Mouse (Mus musculus): ENCODE results near the gene Egln3. TPM values are rescaled to one million over a fixed set of nuclear protein-coding genes. Genes with fewer than 3 reads are reported as not detected.

Egln3 gene
- polyA plus RNA-seq, 1 experiment from 2014 or later: 11.6 TPM

DNA sequence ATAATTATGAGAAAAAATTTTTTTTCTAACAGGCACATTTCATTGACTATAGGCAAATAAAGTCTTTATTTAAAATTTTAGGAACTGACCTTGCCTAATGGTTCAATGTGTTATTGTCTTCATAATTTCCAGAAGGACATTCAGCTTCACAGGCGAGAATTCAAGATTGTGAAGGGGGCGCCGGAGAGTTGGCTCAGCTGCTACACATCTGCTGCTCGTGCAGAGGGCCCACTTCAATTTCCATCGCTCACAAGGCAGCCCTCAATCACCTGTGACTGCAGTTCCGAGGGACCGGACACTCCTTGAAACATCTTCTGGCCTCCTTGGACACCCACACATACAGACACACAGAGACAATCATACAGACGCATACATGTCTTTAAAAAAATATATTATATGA, 23.9 kb upstream of the Egln3 start:
- Histone ChIP-seq H3K27me3 (replicated peaks; ENCODE audit: control insufficient read depth, insufficient read depth, low read length) (no peaks in the 10 kb centered on the region), H3K4me1 (replicated peaks; ENCODE audit: control insufficient read depth, insufficient read depth, low read length) (no peaks in the 10 kb centered on the region), H3K9me3 (ENCODE audit: control insufficient read depth, low read length) (no peaks in the 10 kb centered on the region), H3K4me3 (ENCODE audit: low read depth, low read length) (no peak overlapping the region), H3K9ac (ENCODE audit: low read depth, low read length) (no peak overlapping the region), H3K36me3 (ENCODE audit: control insufficient read depth, insufficient read depth, low read length) (no peaks in the 10 kb centered on the region), H3K4me2 (no peak overlapping the region), H3K27ac (ENCODE audit: low read depth, low read length) (no peak overlapping the region)
- DNase-seq (ENCODE audit: low spot score) (no peak), ATAC-seq (replicated peaks; ENCODE audit: low FRiP score) (no peak)
- WGBS: 77% methylated on average over 8 of the region's 8 CpGs

GRCm38 (mm10) chr12:54226341-54226740, 22.7 kb upstream of the Egln3 start:
- Histone ChIP-seq H3K4me1 (replicated peaks; ENCODE audit: control insufficient read depth, insufficient read depth, low read length) (no peaks in the 10 kb centered on the region), H3K9ac (ENCODE audit: low read depth, low read length) (no peak overlapping the region), H3K4me3 (ENCODE audit: low read depth, low read length) (no peak overlapping the region), H3K4me2 (no peak overlapping the region), H3K9me3 (ENCODE audit: control insufficient read depth, low read length) (no peaks in the 10 kb centered on the region), H3K27me3 (replicated peaks; ENCODE audit: control insufficient read depth, insufficient read depth, low read length) (no peaks in the 10 kb centered on the region), H3K36me3 (ENCODE audit: control insufficient read depth, insufficient read depth, low read length) (no peaks in the 10 kb centered on the region), H3K27ac (ENCODE audit: low read depth, low read length) (no peak overlapping the region)
- 84% methylated on average over 2 of the region's 2 CpGs for WGBS
- no peak for DNase-seq (ENCODE audit: low spot score)
- no peak for ATAC-seq (replicated peaks; ENCODE audit: low FRiP score)

GRCm38 (mm10) chr12:54225610-54226009, 21.9 kb upstream of the Egln3 start:
- Histone ChIP-seq H3K9ac (ENCODE audit: low read depth, low read length) (no peak overlapping the region), H3K27me3 (replicated peaks; ENCODE audit: control insufficient read depth, insufficient read depth, low read length) (no peaks in the 10 kb centered on the region), H3K4me1 (replicated peaks; ENCODE audit: control insufficient read depth, insufficient read depth, low read length) (no peaks in the 10 kb centered on the region), H3K9me3 (ENCODE audit: control insufficient read depth, low read length) (no peaks in the 10 kb centered on the region), H3K4me3 (ENCODE audit: low read depth, low read length) (no peak overlapping the region), H3K27ac (ENCODE audit: low read depth, low read length) (no peak overlapping the region), H3K36me3 (ENCODE audit: control insufficient read depth, insufficient read depth, low read length) (no peaks in the 10 kb centered on the region), H3K4me2 (no peak overlapping the region)
- no peak for ATAC-seq (replicated peaks; ENCODE audit: low FRiP score)
- no peak for DNase-seq (ENCODE audit: low spot score)
- WGBS: 75% methylated on average over 4 of the region's 4 CpGs

DNA sequence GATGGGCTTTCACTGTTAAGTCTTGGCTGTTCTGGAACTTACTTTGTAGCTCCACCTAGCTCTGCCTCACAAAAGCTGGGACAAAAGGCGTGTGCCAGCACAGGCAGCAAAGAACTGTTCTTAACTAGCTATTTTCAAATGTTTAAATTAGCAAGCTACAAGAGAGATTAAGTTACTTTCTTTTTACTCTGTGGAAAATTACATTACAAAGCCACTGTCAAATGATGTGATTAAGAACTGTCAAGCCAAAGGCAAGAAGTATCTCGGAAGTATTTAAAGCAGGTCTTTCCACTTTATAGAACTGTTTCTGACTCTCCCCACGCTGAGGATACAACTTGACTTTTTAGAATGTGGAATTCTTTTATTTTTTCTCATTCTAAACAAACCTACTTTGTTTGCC, 21.4 kb upstream of the Egln3 start:
- ATAC-seq (replicated peaks; ENCODE audit: low FRiP score): no peak
- Histone ChIP-seq H3K27me3 (replicated peaks; ENCODE audit: control insufficient read depth, insufficient read depth, low read length) (no peaks in the 10 kb centered on the region), H3K4me2 (no peak overlapping the region), H3K4me1 (replicated peaks; ENCODE audit: control insufficient read depth, insufficient read depth, low read length) (no peaks in the 10 kb centered on the region), H3K9ac (ENCODE audit: low read depth, low read length) (no peak overlapping the region), H3K4me3 (ENCODE audit: low read depth, low read length) (no peak overlapping the region), H3K9me3 (ENCODE audit: control insufficient read depth, low read length) (no peaks in the 10 kb centered on the region), H3K36me3 (ENCODE audit: control insufficient read depth, insufficient read depth, low read length) (no peaks in the 10 kb centered on the region), H3K27ac (ENCODE audit: low read depth, low read length) (no peak overlapping the region)
- WGBS: 64% methylated on average over 3 of the region's 3 CpGs
- DNase-seq (ENCODE audit: low spot score): no peak

- 46% methylated on average over 12 of the region's 12 CpGs for WGBS
- DNase-seq (ENCODE audit: low spot score) (no peak), ATAC-seq (replicated peaks; ENCODE audit: low FRiP score) (no peak)
- Histone ChIP-seq H3K9me3 (ENCODE audit: control insufficient read depth, low read length) (no peaks in the 10 kb centered on the region), H3K27me3 (replicated peaks; ENCODE audit: control insufficient read depth, insufficient read depth, low read length) (no peaks in the 10 kb centered on the region), H3K4me3 (ENCODE audit: low read depth, low read length) (no peak overlapping the region), H3K4me2 (no peak overlapping the region), H3K27ac (ENCODE audit: low read depth, low read length) (no peak overlapping the region), H3K4me1 (replicated peaks; ENCODE audit: control insufficient read depth, insufficient read depth, low read length) (no peaks in the 10 kb centered on the region), H3K36me3 (ENCODE audit: control insufficient read depth, insufficient read depth, low read length) (no peaks in the 10 kb centered on the region), H3K9ac (ENCODE audit: low read depth, low read length) (no peak overlapping the region)
These were observed 18.5 kb upstream of the Egln3 start for GRCm38 (mm10) chr12:54222036-54222760.

- Histone ChIP-seq H3K9me3 (ENCODE audit: control insufficient read depth, low read length) (no peaks in the 10 kb centered on the region), H3K4me3 (ENCODE audit: low read depth, low read length) (no peak overlapping the region), H3K36me3 (ENCODE audit: control insufficient read depth, insufficient read depth, low read length) (no peaks in the 10 kb centered on the region), H3K4me1 (replicated peaks; ENCODE audit: control insufficient read depth, insufficient read depth, low read length) (no peaks in the 10 kb centered on the region), H3K9ac (ENCODE audit: low read depth, low read length) (no peak overlapping the region), H3K27me3 (replicated peaks; ENCODE audit: control insufficient read depth, insufficient read depth, low read length) (no peaks in the 10 kb centered on the region), H3K4me2 (no peak overlapping the region), H3K27ac (ENCODE audit: low read depth, low read length) (no peak overlapping the region)
- DNase-seq (ENCODE audit: low spot score): no peak
- ATAC-seq (replicated peaks; ENCODE audit: low FRiP score): no peak
- 55% methylated on average over 5 of the region's 5 CpGs for WGBS
These were observed 13.0 kb upstream of the Egln3 start for GRCm38 (mm10) chr12:54216673-54217072.

DNA sequence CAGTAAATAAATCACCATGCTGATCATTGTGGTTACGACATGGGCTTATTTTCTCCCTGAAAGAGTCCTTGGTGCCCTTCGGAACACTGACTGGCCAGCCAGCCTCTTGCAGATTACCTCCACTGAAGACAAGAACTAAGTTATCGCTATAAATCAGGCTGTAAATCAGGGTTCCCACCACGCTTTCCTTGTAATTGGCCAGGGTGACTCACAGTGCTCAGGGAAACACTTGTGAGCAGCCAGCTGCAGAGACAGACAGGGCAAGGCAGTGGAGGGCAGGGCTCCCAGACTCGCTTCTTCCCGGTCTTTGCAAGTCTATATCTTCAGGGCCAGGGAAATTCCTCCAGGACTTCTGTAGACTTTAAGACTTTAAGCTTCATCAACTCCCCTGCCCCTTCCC, 10.8 kb upstream of the Egln3 start:
- no peak for DNase-seq (ENCODE audit: low spot score)
- H3K27ac ChIP-seq (ENCODE audit: low read depth, low read length): no peak overlapping the region
- no peaks in the 10 kb centered on the region for H3K27me3 ChIP-seq (replicated peaks; ENCODE audit: control insufficient read depth, insufficient read depth, low read length)
- H3K9me3 ChIP-seq (ENCODE audit: control insufficient read depth, low read length): no peaks in the 10 kb centered on the region
- H3K4me3 ChIP-seq (ENCODE audit: low read depth, low read length): no peak overlapping the region
- H3K4me2 ChIP-seq: no peak overlapping the region
- no peaks in the 10 kb centered on the region for H3K36me3 ChIP-seq (ENCODE audit: control insufficient read depth, insufficient read depth, low read length)
- WGBS: 63% methylated on average over 6 of the region's 6 CpGs
- no peak for ATAC-seq (replicated peaks; ENCODE audit: low FRiP score)
- no peak overlapping the region for H3K9ac ChIP-seq (ENCODE audit: low read depth, low read length)
- H3K4me1 ChIP-seq (replicated peaks; ENCODE audit: control insufficient read depth, insufficient read depth, low read length): no peaks in the 10 kb centered on the region

- WGBS: 62% methylated on average over 4 of the region's 4 CpGs
These were observed 10.2 kb upstream of the Egln3 start for GRCm38 (mm10) chr12:54213871-54214270.

DNA sequence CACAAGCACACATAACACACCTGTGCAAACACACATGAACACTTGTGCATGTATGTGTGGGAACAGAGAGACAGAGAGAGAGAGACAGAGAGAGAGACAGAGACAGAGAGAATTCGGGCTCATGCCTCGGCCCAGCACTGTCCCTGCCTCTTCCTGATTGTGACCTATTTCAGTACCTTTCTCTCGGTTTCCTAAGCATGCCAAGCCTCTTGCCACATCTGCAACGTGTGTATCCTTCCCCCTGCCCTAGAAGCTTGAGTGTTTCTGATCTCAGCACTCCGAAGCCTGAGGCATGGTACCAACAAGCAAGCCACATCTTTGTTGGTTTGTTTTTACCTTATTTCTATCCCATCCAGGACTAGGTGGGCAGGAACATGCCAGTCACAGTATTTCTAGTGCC, 9.6 kb upstream of the Egln3 start:
- Histone ChIP-seq H3K27ac (ENCODE audit: low read depth, low read length) (no peak overlapping the region), H3K4me1 (replicated peaks; ENCODE audit: control insufficient read depth, insufficient read depth, low read length) (no peaks in the 10 kb centered on the region), H3K4me3 (ENCODE audit: low read depth, low read length) (no peak overlapping the region), H3K9ac (ENCODE audit: low read depth, low read length) (no peak overlapping the region), H3K4me2 (no peak overlapping the region), H3K36me3 (ENCODE audit: control insufficient read depth, insufficient read depth, low read length) (no peaks in the 10 kb centered on the region), H3K27me3 (replicated peaks; ENCODE audit: control insufficient read depth, insufficient read depth, low read length) (no peaks in the 10 kb centered on the region), H3K9me3 (ENCODE audit: control insufficient read depth, low read length) (no peaks in the 10 kb centered on the region)
- no peak for DNase-seq (ENCODE audit: low spot score)
- no peak for ATAC-seq (replicated peaks; ENCODE audit: low FRiP score)
- 47% methylated on average over 5 of the region's 5 CpGs for WGBS

More at GRCm38 (mm10) chr12:54213871-54214270, 10.2 kb upstream of the Egln3 start:
- Histone ChIP-seq H3K27me3 (replicated peaks; ENCODE audit: control insufficient read depth, insufficient read depth, low read length) (no peaks in the 10 kb centered on the region), H3K27ac (ENCODE audit: low read depth, low read length) (no peak overlapping the region), H3K4me1 (replicated peaks; ENCODE audit: control insufficient read depth, insufficient read depth, low read length) (no peaks in the 10 kb centered on the region), H3K4me3 (ENCODE audit: low read depth, low read length) (no peak overlapping the region), H3K9ac (ENCODE audit: low read depth, low read length) (no peak overlapping the region), H3K9me3 (ENCODE audit: control insufficient read depth, low read length) (no peaks in the 10 kb centered on the region), H3K36me3 (ENCODE audit: control insufficient read depth, insufficient read depth, low read length) (no peaks in the 10 kb centered on the region), H3K4me2 (no peak overlapping the region)
- no peak for DNase-seq (ENCODE audit: low spot score)
- ATAC-seq (replicated peaks; ENCODE audit: low FRiP score): no peak
